Mouse (Mus musculus): ENCODE measurements around the gene Dbh.

Gene Dbh

GRCm38 (mm10) chr2:27218569-27218968, 53.5 kb downstream of the Dbh start:
- no peak for DNase-seq (ENCODE audit: low spot score)

- DNase-seq (ENCODE audit: low spot score) = no peak
Measured at GRCm38 (mm10) chr2:27223012-27223421, 58.0 kb downstream of the Dbh start.

- DNase-seq (ENCODE audit: low spot score) = no peak
Measured at GRCm38 (mm10) chr2:27226572-27226971, 61.5 kb downstream of the Dbh start.

- no peak for DNase-seq (ENCODE audit: low spot score)
Measured at GRCm38 (mm10) chr2:27228809-27229480, 63.9 kb downstream of the Dbh start.

GRCm38 (mm10) chr2:27229481-27230105, 64.6 kb downstream of the Dbh start:
- DNase-seq (ENCODE audit: low spot score) = no peak

- peak; percentile 38 for DNase-seq (ENCODE audit: low spot score)
Measured at GRCm38 (mm10) chr2:27232376-27232775, 67.3 kb downstream of the Dbh start.

Measured in lung, postnatal 25 days (tissue).